Mouse (Mus musculus): ENCODE measurements around the gene Frrs1. TPM values are rescaled to one million over a fixed set of nuclear protein-coding genes. Genes with fewer than 3 reads are reported as not detected.
A peak's percentile ranks its signal among the peaks of the same experiment; 100 is the strongest.

Frrs1 gene
- polyA plus RNA-seq, 1 experiment from 2014 or later, result 5.3 TPM

GRCm38 (mm10) chr3:116882221-116882960, 23.1 kb downstream of the Frrs1 start:
- no peak overlapping the region for H3K9ac ChIP-seq (replicated peaks)
- WGBS, result 84% methylated on average over 14 of the region's 14 CpGs

GRCm38 (mm10) chr3:116884941-116885340, 25.7 kb downstream of the Frrs1 start:
- H3K4me1 ChIP-seq, result no peaks in the 10 kb centered on the region
- 91% methylated on average over 8 of the region's 8 CpGs for WGBS
- no peak for ATAC-seq (ENCODE audit: low FRiP score)
- H3K4me2 ChIP-seq, result no peak overlapping the region
- no peaks in the 10 kb centered on the region for H3K27me3 ChIP-seq (replicated peaks)
- no peak overlapping the region for H3K27ac ChIP-seq (replicated peaks)
- no peak overlapping the region for H3K9ac ChIP-seq (replicated peaks)
- H3K9me3 ChIP-seq (replicated peaks), result no peaks in the 10 kb centered on the region
- H3K4me3 ChIP-seq (replicated peaks), result no peak overlapping the region
- H3K36me3 ChIP-seq, result no peaks in the 10 kb centered on the region

More at GRCm38 (mm10) chr3:116882221-116882960, 23.1 kb downstream of the Frrs1 start:
- Histone ChIP-seq H3K36me3 (no peaks in the 10 kb centered on the region), H3K4me2 (no peak overlapping the region), H3K4me3 (replicated peaks) (no peak overlapping the region), H3K4me1 (no peaks in the 10 kb centered on the region), H3K9me3 (replicated peaks) (no peaks in the 10 kb centered on the region), H3K27ac (replicated peaks) (no peak overlapping the region), H3K27me3 (replicated peaks) (no peaks in the 10 kb centered on the region)
- no peak for ATAC-seq (ENCODE audit: low FRiP score)

- ATAC-seq (ENCODE audit: low FRiP score), result no peak
- Histone ChIP-seq H3K36me3 (no peaks in the 10 kb centered on the region), H3K4me3 (replicated peaks) (no peak overlapping the region), H3K4me1 (no peaks in the 10 kb centered on the region), H3K9ac (replicated peaks) (no peak overlapping the region), H3K4me2 (no peak overlapping the region), H3K27ac (replicated peaks) (no peak overlapping the region), H3K9me3 (replicated peaks) (no peaks in the 10 kb centered on the region), H3K27me3 (replicated peaks) (no peaks in the 10 kb centered on the region)
- 96% methylated on average over 7 of the region's 7 CpGs for WGBS
These were observed 30.1 kb downstream of the Frrs1 start for GRCm38 (mm10) chr3:116889358-116889757.

GRCm38 (mm10) chr3:116890576-116890975, 31.3 kb downstream of the Frrs1 start:
- Histone ChIP-seq H3K27me3 (replicated peaks) (no peaks in the 10 kb centered on the region), H3K4me3 (replicated peaks) (no peak overlapping the region), H3K27ac (replicated peaks) (no peak overlapping the region), H3K4me1 (no peaks in the 10 kb centered on the region), H3K9me3 (replicated peaks) (no peaks in the 10 kb centered on the region), H3K9ac (replicated peaks) (no peak overlapping the region), H3K36me3 (no peaks in the 10 kb centered on the region), H3K4me2 (no peak overlapping the region)
- 97% methylated on average over 4 of the region's 4 CpGs for WGBS
- no peak for ATAC-seq (ENCODE audit: low FRiP score)

GRCm38 (mm10) chr3:116891436-116892205, 32.4 kb downstream of the Frrs1 start:
- no peaks in the 10 kb centered on the region for H3K27me3 ChIP-seq (replicated peaks)
- no peaks in the 10 kb centered on the region for H3K36me3 ChIP-seq
- H3K9me3 ChIP-seq (replicated peaks), result no peaks in the 10 kb centered on the region
- H3K4me2 ChIP-seq, result no peak overlapping the region
- 64% methylated on average over 17 of the region's 17 CpGs for WGBS
- H3K4me1 ChIP-seq, result no peaks in the 10 kb centered on the region
- no peak overlapping the region; the same call in 1 of the 2 replicates for H3K27ac ChIP-seq (replicated peaks)
- no peak for ATAC-seq (ENCODE audit: low FRiP score)
- no peak overlapping the region for H3K9ac ChIP-seq (replicated peaks)
- H3K4me3 ChIP-seq (replicated peaks), result no peak overlapping the region

- 89% methylated on average over 6 of the region's 6 CpGs for WGBS
- Histone ChIP-seq H3K9me3 (replicated peaks) (no peaks in the 10 kb centered on the region), H3K4me3 (replicated peaks) (no peak overlapping the region), H3K4me2 (no peak overlapping the region), H3K36me3 (no peaks in the 10 kb centered on the region), H3K4me1 (no peaks in the 10 kb centered on the region), H3K27me3 (replicated peaks) (no peaks in the 10 kb centered on the region), H3K27ac (replicated peaks) (no peak overlapping the region), H3K9ac (replicated peaks) (no peak overlapping the region)
- ATAC-seq (ENCODE audit: low FRiP score), result no peak
These were observed 32.9 kb downstream of the Frrs1 start for GRCm38 (mm10) chr3:116892206-116892563.

- Histone ChIP-seq H3K9me3 (replicated peaks) (no peaks in the 10 kb centered on the region), H3K4me3 (replicated peaks) (no peak overlapping the region), H3K27ac (replicated peaks) (no peak overlapping the region), H3K4me1 (no peaks in the 10 kb centered on the region), H3K36me3 (no peaks in the 10 kb centered on the region), H3K9ac (replicated peaks) (no peak overlapping the region), H3K4me2 (no peak overlapping the region), H3K27me3 (replicated peaks) (no peaks in the 10 kb centered on the region)
- no peak for ATAC-seq (ENCODE audit: low FRiP score)
- WGBS, result 77% methylated on average over 9 of the region's 9 CpGs
These were observed 33.6 kb downstream of the Frrs1 start for GRCm38 (mm10) chr3:116892872-116893271.

GRCm38 (mm10) chr3:116904158-116904557, 44.9 kb downstream of the Frrs1 start:
- Histone ChIP-seq H3K9ac (replicated peaks) (no peak overlapping the region), H3K4me1 (0 out of 2 replicates have a peak, but pooled peaks cover 5% of the 10 kb centered on the region), H3K27me3 (replicated peaks) (no peaks in the 10 kb centered on the region), H3K36me3 (no peaks in the 10 kb centered on the region), H3K27ac (replicated peaks) (no peak overlapping the region), H3K4me3 (replicated peaks) (no peak overlapping the region), H3K9me3 (replicated peaks) (no peaks in the 10 kb centered on the region), H3K4me2 (no peak overlapping the region)
- ATAC-seq (ENCODE audit: low FRiP score), result 0 out of 2 replicates have a peak, but pooled peaks have one; percentile 77
- WGBS, result 27% methylated on average over 6 of the region's 6 CpGs

- no peak overlapping the region for H3K4me2 ChIP-seq
- no peak for ATAC-seq (ENCODE audit: low FRiP score)
These were observed 46.6 kb downstream of the Frrs1 start for GRCm38 (mm10) chr3:116905898-116906297.

GRCm38 (mm10) chr3:116906596-116906995, 47.3 kb downstream of the Frrs1 start:
- H3K27ac ChIP-seq (replicated peaks), result no peak overlapping the region
- H3K4me1 ChIP-seq, result 0 out of 2 replicates have a peak, but pooled peaks cover 5% of the 10 kb centered on the region
- no peak overlapping the region for H3K4me2 ChIP-seq
- no peak overlapping the region for H3K4me3 ChIP-seq (replicated peaks)
- no peaks in the 10 kb centered on the region for H3K36me3 ChIP-seq
- H3K27me3 ChIP-seq (replicated peaks), result no peaks in the 10 kb centered on the region
- 57% methylated on average over 9 of the region's 9 CpGs for WGBS
- H3K9me3 ChIP-seq (replicated peaks), result no peaks in the 10 kb centered on the region
- no peak for ATAC-seq (ENCODE audit: low FRiP score)
- H3K9ac ChIP-seq (replicated peaks), result no peak overlapping the region

More at GRCm38 (mm10) chr3:116905898-116906297, 46.6 kb downstream of the Frrs1 start:
- 0 out of 2 replicates have a peak, but pooled peaks cover 5% of the 10 kb centered on the region for H3K4me1 ChIP-seq
- H3K36me3 ChIP-seq, result no peaks in the 10 kb centered on the region
- no peak overlapping the region for H3K27ac ChIP-seq (replicated peaks)
- H3K4me3 ChIP-seq (replicated peaks), result no peak overlapping the region
- WGBS, result 89% methylated on average over 16 of the region's 16 CpGs
- no peaks in the 10 kb centered on the region for H3K27me3 ChIP-seq (replicated peaks)
- H3K9me3 ChIP-seq (replicated peaks), result no peaks in the 10 kb centered on the region
- no peak overlapping the region for H3K9ac ChIP-seq (replicated peaks)

- ATAC-seq (ENCODE audit: low FRiP score), result no peak
- no peak overlapping the region for H3K4me2 ChIP-seq
- no peak overlapping the region for H3K4me3 ChIP-seq (replicated peaks)
- H3K27me3 ChIP-seq (replicated peaks), result no peaks in the 10 kb centered on the region
- no peak overlapping the region for H3K27ac ChIP-seq (replicated peaks)
- no peaks in the 10 kb centered on the region for H3K9me3 ChIP-seq (replicated peaks)
- no peaks in the 10 kb centered on the region for H3K36me3 ChIP-seq
- no peaks in the 10 kb centered on the region for H3K4me1 ChIP-seq
- no peak overlapping the region for H3K9ac ChIP-seq (replicated peaks)
- WGBS, result 95% methylated on average over 6 of the region's 6 CpGs
These were observed 55.1 kb downstream of the Frrs1 start for GRCm38 (mm10) chr3:116914374-116914773.

GRCm38 (mm10) chr3:116914931-116915330, 55.7 kb downstream of the Frrs1 start:
- Histone ChIP-seq H3K36me3 (no peaks in the 10 kb centered on the region), H3K4me1 (no peaks in the 10 kb centered on the region), H3K9ac (replicated peaks) (no peak overlapping the region), H3K27me3 (replicated peaks) (no peaks in the 10 kb centered on the region), H3K4me2 (no peak overlapping the region), H3K27ac (replicated peaks) (no peak overlapping the region), H3K4me3 (replicated peaks) (no peak overlapping the region), H3K9me3 (replicated peaks) (no peaks in the 10 kb centered on the region)
- ATAC-seq (ENCODE audit: low FRiP score), result no peak
- WGBS, result 83% methylated on average over 3 of the region's 3 CpGs
